Mouse (Mus musculus): Measurements from ENCODE around the gene Jade2.

Jade2 gene

DNA sequence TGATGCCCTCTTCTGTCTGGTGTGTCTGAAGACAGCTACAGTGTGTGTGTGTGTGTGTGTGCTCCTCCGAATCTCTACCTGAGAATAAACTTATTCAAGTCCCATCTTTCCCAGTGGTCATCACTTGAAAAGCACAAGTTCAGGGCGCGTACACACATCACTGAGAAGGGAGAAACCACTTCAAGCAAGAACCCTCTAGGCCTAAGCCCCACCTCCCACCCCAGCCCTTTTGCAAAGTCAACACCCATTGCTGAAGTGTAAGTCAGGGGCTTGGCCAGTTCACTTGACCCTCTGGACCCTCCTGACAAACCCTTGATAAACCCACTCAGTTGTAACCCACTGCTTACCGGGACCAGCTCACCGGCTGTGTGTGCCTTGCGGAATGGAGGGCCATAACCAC, 20.9 kb downstream of the Jade2 start:
- no peak for DNase-seq (ENCODE audit: extremely low read depth, low read depth, low spot score)

DNA sequence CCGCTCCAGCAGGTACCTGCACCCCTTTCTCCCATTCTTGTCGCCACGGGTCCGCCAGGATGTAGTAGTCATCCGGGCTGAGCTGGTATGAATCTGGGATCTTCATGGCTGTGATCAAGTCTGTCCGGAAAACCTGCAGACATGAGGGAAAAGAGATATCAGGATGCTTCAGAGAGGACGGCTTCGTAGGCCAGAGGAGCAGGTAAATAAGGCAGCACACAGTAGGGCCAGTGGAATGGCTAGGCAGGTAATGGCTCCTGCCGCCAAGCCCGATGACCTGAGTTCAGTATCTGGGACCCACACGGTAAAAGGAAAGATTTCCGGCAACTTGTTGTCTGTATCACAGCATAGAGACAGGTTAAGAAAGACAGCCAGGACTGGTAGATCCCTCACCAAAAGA, 21.9 kb downstream of the Jade2 start:
- no peak for DNase-seq (ENCODE audit: extremely low read depth, low read depth, low spot score)

- no peak for DNase-seq (ENCODE audit: extremely low read depth, low read depth, low spot score)
Observed at GRCm38 (mm10) chr11:51834067-51834411, 23.4 kb downstream of the Jade2 start.

DNA sequence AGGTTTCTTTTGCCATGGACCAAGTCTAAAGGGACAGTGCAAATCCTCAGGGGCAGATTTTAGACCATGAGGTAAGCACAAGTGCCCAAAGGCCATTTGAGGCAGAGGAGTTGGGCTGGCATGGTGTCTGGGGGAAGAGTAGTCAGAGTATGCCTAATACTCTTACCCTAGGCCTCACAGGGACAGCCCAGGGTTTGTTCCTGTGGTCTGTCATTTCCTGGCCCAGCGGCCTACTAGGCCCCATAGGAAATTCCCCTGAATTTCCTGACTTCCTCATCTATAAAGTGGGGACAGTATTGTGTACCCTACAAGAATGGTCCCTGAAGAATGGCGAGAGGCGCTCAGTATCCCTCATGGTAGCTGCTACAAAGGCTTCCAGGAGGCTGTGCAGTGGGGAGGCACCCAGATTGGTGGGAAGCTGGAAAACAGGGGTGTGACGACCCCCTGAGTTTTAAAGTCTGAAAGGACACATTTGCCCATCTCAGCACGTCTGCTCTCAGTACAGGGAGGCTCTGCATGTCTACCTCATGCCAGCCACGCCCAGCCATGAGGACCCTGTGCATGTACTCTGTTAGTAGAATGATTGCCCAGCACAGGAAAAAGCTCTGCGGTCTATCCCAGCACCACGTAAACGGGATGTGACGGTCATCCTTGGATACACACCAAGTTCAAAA, 23.9 kb downstream of the Jade2 start:
- DNase-seq (ENCODE audit: extremely low read depth, low read depth, low spot score), result no peak

- DNase-seq (ENCODE audit: extremely low read depth, low read depth, low spot score), result no peak
Observed at GRCm38 (mm10) chr11:51832992-51833391, 24.5 kb downstream of the Jade2 start.

GRCm38 (mm10) chr11:51831962-51832909, 25.2 kb downstream of the Jade2 start:
- no peak for DNase-seq (ENCODE audit: extremely low read depth, low read depth, low spot score)

GRCm38 (mm10) chr11:51824867-51825424, 32.5 kb downstream of the Jade2 start:
- DNase-seq (ENCODE audit: extremely low read depth, low read depth, low spot score), result peak; percentile 67

DNA sequence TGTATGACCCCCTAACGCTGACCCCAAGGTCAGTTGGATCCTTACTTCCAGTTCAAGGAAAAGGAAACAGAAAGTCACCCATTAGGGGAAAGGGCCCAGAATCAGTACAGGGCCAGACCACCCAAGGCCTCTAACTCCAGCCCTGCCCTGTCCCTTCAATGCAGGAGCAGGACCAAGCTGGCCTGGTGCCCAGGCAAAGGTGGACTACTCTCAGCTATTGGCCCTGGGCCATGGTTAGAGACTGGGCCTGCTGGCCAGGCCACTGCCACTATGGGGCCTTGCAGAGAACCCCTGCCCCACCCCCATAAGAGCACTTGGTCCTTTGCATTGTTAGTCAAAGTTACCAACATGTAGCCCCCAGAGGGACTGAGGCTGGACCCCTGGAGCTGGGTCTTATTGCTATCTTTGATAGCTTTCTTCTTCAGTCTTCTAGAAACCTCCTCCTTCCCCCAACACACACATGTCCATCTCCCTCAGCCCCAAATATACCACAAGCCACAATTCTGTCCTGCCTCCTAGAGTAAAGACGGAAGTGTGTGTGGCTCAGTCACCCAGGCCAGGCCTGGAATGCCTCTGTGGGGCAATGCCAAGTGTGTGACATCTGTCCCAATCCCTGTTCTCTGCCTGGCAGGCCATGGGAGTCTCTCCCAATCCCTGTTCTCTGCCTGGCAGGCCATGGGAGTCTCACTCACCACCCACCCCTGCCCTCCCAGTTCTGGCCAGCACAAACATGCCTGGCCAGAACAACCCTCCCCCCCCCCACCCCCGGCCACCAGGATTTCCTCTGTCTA, 33.3 kb downstream of the Jade2 start:
- peak; percentile 69 for DNase-seq (ENCODE audit: extremely low read depth, low read depth, low spot score)

- no peak for DNase-seq (ENCODE audit: extremely low read depth, low read depth, low spot score)
Observed at GRCm38 (mm10) chr11:51823271-51823670, 34.2 kb downstream of the Jade2 start.

DNA sequence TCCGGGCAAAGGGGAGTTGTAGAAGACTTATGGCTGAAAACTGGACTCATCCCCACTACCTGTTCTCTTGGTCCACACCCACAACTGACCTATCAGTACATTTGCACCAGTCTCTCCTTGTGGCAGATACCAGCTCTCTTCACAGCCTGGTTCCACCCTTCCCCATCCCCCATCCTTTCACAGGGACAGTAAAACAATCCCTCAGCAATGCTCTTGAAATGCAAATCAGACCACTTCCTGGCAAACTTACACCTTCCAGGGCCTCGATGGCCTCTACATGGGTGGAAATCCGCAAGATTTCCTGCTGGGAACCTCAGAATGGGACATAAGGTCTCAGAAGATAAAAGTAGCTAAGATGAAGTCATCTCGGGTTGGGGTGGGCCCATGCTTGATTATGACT, 34.7 kb downstream of the Jade2 start:
- DNase-seq (ENCODE audit: extremely low read depth, low read depth, low spot score), result no peak

- no peak for DNase-seq (ENCODE audit: extremely low read depth, low read depth, low spot score)
Observed at GRCm38 (mm10) chr11:51820861-51821260, 36.6 kb downstream of the Jade2 start.

GRCm38 (mm10) chr11:51819964-51820363, 37.5 kb downstream of the Jade2 start:
- no peak for DNase-seq (ENCODE audit: extremely low read depth, low read depth, low spot score)

GRCm38 (mm10) chr11:51818837-51819236, 38.6 kb downstream of the Jade2 start:
- no peak for DNase-seq (ENCODE audit: extremely low read depth, low read depth, low spot score)

DNA sequence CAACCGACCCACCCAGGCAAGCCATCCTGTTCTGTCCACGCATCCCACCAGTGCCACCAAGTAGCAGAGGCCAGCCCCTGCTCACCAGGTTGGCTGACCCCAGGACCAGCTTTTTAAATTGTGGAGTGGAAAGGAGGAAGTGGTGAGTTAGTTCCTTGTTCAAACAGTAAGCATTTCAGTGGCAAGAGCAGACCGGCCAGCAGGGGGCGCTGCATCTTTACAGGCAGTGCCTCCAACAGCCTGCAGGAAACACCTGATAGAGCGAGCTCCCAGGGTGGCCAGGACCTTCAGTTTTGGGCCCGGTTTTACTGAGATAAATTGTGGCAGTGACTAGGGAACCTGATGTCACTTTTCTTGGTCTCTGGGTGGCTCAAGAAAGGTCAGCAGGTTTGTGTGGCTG, 39.7 kb downstream of the Jade2 start:
- DNase-seq (ENCODE audit: extremely low read depth, low read depth, low spot score), result no peak

- DNase-seq (ENCODE audit: extremely low read depth, low read depth, low spot score), result no peak
Observed at GRCm38 (mm10) chr11:51812022-51812546, 45.4 kb downstream of the Jade2 start.

DNA sequence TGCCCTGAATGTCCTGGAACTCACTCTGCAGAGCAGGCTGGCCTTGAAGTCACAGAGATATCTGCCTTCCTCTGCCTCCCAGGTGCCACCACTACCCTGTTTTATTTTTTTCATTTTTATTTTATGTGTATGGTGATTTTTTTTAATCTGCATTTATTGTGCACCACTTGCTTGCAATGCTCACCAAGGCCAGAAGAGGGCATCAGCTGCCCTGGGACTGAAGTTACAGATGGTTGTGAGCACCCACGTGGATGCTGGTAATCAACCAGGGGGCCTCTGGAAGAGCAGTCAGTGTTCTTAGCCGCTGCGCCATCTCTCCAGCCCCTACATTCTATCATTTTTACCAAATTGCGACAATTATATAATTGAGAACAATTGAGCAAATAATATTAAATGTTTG, 46.2 kb downstream of the Jade2 start:
- no peak for DNase-seq (ENCODE audit: extremely low read depth, low read depth, low spot score)

DNA sequence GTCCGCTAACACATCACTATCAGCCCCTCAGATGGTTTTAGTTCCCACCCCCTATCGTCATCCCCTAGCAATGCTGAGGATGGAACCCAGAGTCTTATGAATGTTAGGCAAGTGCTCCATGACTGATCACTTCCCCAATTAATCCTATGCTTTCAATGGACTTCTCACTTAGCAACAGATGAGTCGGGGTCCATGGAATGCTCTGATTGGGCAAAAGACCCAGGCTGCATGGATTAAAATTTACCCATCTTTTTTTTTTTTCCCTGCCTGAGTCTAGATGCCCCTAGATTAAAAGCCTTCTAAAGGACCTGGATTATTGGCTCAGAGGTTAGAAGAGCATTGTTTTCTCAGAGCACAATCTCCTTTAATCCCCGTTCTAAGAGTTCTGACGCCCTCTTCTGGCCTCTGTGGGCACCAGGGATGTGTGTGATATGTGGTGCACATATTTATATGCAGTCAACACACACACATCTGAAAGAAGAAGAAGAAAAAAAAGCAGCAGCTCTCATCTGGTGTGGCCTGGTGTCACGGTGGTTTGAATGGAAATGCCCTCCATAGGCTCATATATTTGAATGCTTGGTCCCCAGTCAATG, 47.7 kb downstream of the Jade2 start:
- no peak for DNase-seq (ENCODE audit: extremely low read depth, low read depth, low spot score)

DNA sequence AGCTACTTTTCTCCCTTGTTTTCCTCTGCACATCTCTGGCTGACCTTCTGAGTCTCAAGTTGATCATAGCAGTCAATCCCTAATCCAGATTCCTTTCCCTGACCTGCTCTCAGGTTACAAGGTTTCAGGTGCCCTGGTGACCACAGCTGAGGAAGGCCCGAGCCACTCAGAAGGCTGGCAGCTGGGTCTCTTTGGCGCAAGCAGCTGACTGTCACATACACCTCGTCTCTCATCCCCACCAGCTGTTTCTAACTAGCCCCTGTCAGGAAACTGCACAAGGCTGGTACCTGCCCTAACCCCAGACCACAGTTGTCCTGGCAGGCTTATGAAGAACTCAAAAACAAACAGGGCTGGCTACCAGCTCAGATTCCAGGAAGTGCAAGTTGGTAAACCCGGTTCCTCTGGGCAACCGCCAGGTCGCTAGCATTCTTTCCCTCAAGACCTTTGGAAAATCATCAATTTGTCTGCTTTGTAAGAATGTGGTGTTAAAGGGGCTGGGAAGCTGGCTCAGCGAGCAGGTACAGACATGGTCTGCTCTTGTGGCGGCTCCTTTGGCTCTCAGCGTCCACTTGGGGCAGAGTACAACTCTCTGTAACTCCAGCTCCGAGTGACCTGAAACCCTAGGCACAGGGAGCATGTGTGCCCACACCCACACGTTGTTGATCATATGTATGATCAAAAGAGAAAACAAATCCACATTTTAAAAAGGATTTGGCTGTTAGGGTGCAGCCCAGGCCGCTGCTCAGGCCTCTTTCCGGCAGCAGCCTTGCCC, 50.2 kb downstream of the Jade2 start:
- DNase-seq (ENCODE audit: extremely low read depth, low read depth, low spot score), result no peak

- peak; percentile 71 for DNase-seq (ENCODE audit: extremely low read depth, low read depth, low spot score)
Observed at GRCm38 (mm10) chr11:51805221-51805981, 52.1 kb downstream of the Jade2 start.

Data from fat pad, adult 2 months (tissue).